ENCODE assay signal across 11 mouse cellular contexts in genomic region chr6:140478031-140478430, GRCm38 (mm10). TPM values are rescaled to one million over a fixed set of nuclear protein-coding genes. Genes with fewer than 3 reads are reported as not detected.
DNase-seq lines count a peak whose midpoint lies in the region; ATAC-seq lines count a peak whose summit lies in the region.
"Had no signal": no experiment of that assay in that cellular context is flagged by ENCODE, and none has a peak within 500 bp of the region (broad histone marks: within the 10 kb centered on the region; RNA-seq: fewer than 3 reads in every experiment).

No protein-coding gene starts in this region.

- no peaks in the 10 kb centered on the region for H3K27me3 ChIP-seq in kidney, embryonic 14.5 days (ENCODE audit: control insufficient read depth, insufficient read depth, low read length)
- no peaks in the 10 kb centered on the region for H3K27me3 ChIP-seq in midbrain, embryonic 13.5 days
- no peaks in the 10 kb centered on the region for H3K27me3 ChIP-seq in midbrain, embryonic 11.5 days (ENCODE audit: control insufficient read depth, insufficient read depth, low read length)
- no peaks in the 10 kb centered on the region for H3K27me3 ChIP-seq in embryonic facial prominence, embryonic 14.5 days (replicated peaks; ENCODE audit: control insufficient read depth, insufficient read depth, low read length)
- no peaks in the 10 kb centered on the region for H3K27me3 ChIP-seq in stomach, embryonic 15.5 days (replicated peaks)
- no peaks in the 10 kb centered on the region for H3K27me3 ChIP-seq in forebrain, embryonic 10.5 days (ENCODE audit: poor library complexity, severe bottlenecking)

- H3K4me1 ChIP-seq in kidney, embryonic 14.5 days (ENCODE audit: control insufficient read depth, insufficient read depth, low read length), result 0 out of 2 replicates have a peak, but pooled peaks cover 7% of the 10 kb centered on the region
- H3K4me1 ChIP-seq in midbrain, embryonic 13.5 days (replicated peaks), result peaks cover 42% of the 10 kb centered on the region
- 0 out of 2 replicates have a peak, but pooled peaks cover 3% of the 10 kb centered on the region for H3K4me1 ChIP-seq in midbrain, embryonic 11.5 days (ENCODE audit: control insufficient read depth, insufficient read depth, low read length)
- peaks cover 14% of the 10 kb centered on the region for H3K4me1 ChIP-seq in embryonic facial prominence, embryonic 14.5 days (ENCODE audit: control insufficient read depth, insufficient read depth, low read length)
- peaks cover 17% of the 10 kb centered on the region; the same call in 1 of the 2 replicates for H3K4me1 ChIP-seq in stomach, embryonic 15.5 days
- H3K4me1 ChIP-seq in forebrain, embryonic 10.5 days, result 0 out of 2 replicates have a peak, but pooled peaks cover 9% of the 10 kb centered on the region

- H3K36me3 ChIP-seq in kidney, embryonic 14.5 days (ENCODE audit: control insufficient read depth, insufficient read depth, low read length), result no peaks in the 10 kb centered on the region
- H3K36me3 ChIP-seq in midbrain, embryonic 13.5 days, result no peaks in the 10 kb centered on the region
- H3K36me3 ChIP-seq in midbrain, embryonic 11.5 days (ENCODE audit: control insufficient read depth, insufficient read depth, low read length), result no peaks in the 10 kb centered on the region
- no peaks in the 10 kb centered on the region for H3K36me3 ChIP-seq in embryonic facial prominence, embryonic 14.5 days (ENCODE audit: control insufficient read depth, insufficient read depth, low read length)
- no peaks in the 10 kb centered on the region for H3K36me3 ChIP-seq in stomach, embryonic 15.5 days
- no peaks in the 10 kb centered on the region for H3K36me3 ChIP-seq in forebrain, embryonic 10.5 days (replicated peaks)

- H3K9ac ChIP-seq in kidney, embryonic 14.5 days (ENCODE audit: low read depth, low read length), result no peak overlapping the region
- H3K9ac ChIP-seq in midbrain, embryonic 13.5 days (replicated peaks), result no peak overlapping the region
- no peak overlapping the region for H3K9ac ChIP-seq in midbrain, embryonic 11.5 days (ENCODE audit: low read length)
- H3K9ac ChIP-seq in embryonic facial prominence, embryonic 14.5 days (ENCODE audit: low read depth, low read length), result no peak overlapping the region
- no peak overlapping the region for H3K9ac ChIP-seq in stomach, embryonic 15.5 days
- H3K9ac ChIP-seq: liver, embryonic 14.5 days had no signal

- WGBS in kidney, embryonic 14.5 days, result 51% methylated on average over 7 of the region's 7 CpGs
- 77% methylated on average over 7 of the region's 7 CpGs for WGBS in midbrain, embryonic 13.5 days
- 89% methylated on average over 7 of the region's 7 CpGs for WGBS in midbrain, embryonic 11.5 days
- WGBS in embryonic facial prominence, embryonic 14.5 days, result 36% methylated on average over 7 of the region's 7 CpGs
- 21% methylated on average over 7 of the region's 7 CpGs for WGBS in stomach, embryonic 15.5 days
- WGBS in forebrain, embryonic 10.5 days, result 91% methylated on average over 7 of the region's 7 CpGs

- no peaks in the 10 kb centered on the region for H3K9me3 ChIP-seq in kidney, embryonic 14.5 days (ENCODE audit: control insufficient read depth, low read length)
- H3K9me3 ChIP-seq in midbrain, embryonic 13.5 days, result no peaks in the 10 kb centered on the region
- H3K9me3 ChIP-seq in midbrain, embryonic 11.5 days (ENCODE audit: control insufficient read depth, low read length), result no peaks in the 10 kb centered on the region
- no peaks in the 10 kb centered on the region for H3K9me3 ChIP-seq in embryonic facial prominence, embryonic 14.5 days (ENCODE audit: control insufficient read depth, low read length)
- no peaks in the 10 kb centered on the region for H3K9me3 ChIP-seq in stomach, embryonic 15.5 days
- H3K9me3 ChIP-seq in forebrain, embryonic 10.5 days, result no peaks in the 10 kb centered on the region

- no peak overlapping the region for H3K4me2 ChIP-seq in kidney, embryonic 14.5 days (replicated peaks; ENCODE audit: low read depth, low read length)
- no peak overlapping the region for H3K4me2 ChIP-seq in midbrain, embryonic 13.5 days (replicated peaks)
- no peak overlapping the region for H3K4me2 ChIP-seq in midbrain, embryonic 11.5 days
- H3K4me2 ChIP-seq in embryonic facial prominence, embryonic 14.5 days (ENCODE audit: low read depth, low read length), result peak overlapping the region; percentile 11; the same call in 1 of the 2 replicates
- no peak overlapping the region for H3K4me2 ChIP-seq in stomach, embryonic 15.5 days

- H3K4me3 ChIP-seq in kidney, embryonic 14.5 days (ENCODE audit: low read length), result no peak overlapping the region
- no peak overlapping the region for H3K4me3 ChIP-seq in midbrain, embryonic 13.5 days (replicated peaks)
- no peak overlapping the region for H3K4me3 ChIP-seq in midbrain, embryonic 11.5 days (ENCODE audit: low read depth, low read length)
- no peak overlapping the region for H3K4me3 ChIP-seq in embryonic facial prominence, embryonic 14.5 days (ENCODE audit: low read depth, low read length)
- H3K4me3 ChIP-seq in stomach, embryonic 15.5 days (replicated peaks), result no peak overlapping the region
- H3K4me3 ChIP-seq in forebrain, embryonic 10.5 days, result no peak overlapping the region

- DNase-seq in kidney, adult 9 months, result no peak
- no peak for DNase-seq in midbrain, embryonic 11.5 days (ENCODE audit: low spot score, missing footprints)
- peak; percentile 51 for DNase-seq in embryonic facial prominence, embryonic 14.5 days (ENCODE audit: low spot score)
- DNase-seq in frontal cortex, postnatal 10 days (ENCODE audit: low spot score in 2 of 2), result no peak
- no peak for DNase-seq in forebrain, embryonic 10.5 days (ENCODE audit: extremely low spot score, low spot score)
- DNase-seq: cerebellum, postnatal 36 days; heart, adult 18-20 months had no signal

- peak; percentile 72 for ATAC-seq in kidney, embryonic 14.5 days (ENCODE audit: low FRiP score, low TSS enrichment)
- no peak for ATAC-seq in midbrain, embryonic 13.5 days
- ATAC-seq in midbrain, embryonic 11.5 days (ENCODE audit: low FRiP score), result no peak
- peak; percentile 73 for ATAC-seq in embryonic facial prominence, embryonic 14.5 days (ENCODE audit: low read depth)
- peak; percentile 60 for ATAC-seq in stomach, embryonic 15.5 days (ENCODE audit: insufficient read depth, low FRiP score, low read depth)

- no peak overlapping the region for H3K27ac ChIP-seq in kidney, embryonic 14.5 days (ENCODE audit: low read depth, low read length)
- peak overlapping the region; percentile 27 for H3K27ac ChIP-seq in midbrain, embryonic 13.5 days
- no peak overlapping the region for H3K27ac ChIP-seq in midbrain, embryonic 11.5 days (ENCODE audit: low read depth, low read length)
- H3K27ac ChIP-seq in embryonic facial prominence, embryonic 14.5 days (replicated peaks; ENCODE audit: low read depth, low read length), result peak overlapping the region; percentile 44; the same call in 1 of the 2 replicates
- peak overlapping the region; percentile 23 for H3K27ac ChIP-seq in stomach, embryonic 15.5 days
- no peak overlapping the region for H3K27ac ChIP-seq in forebrain, embryonic 10.5 days
- H3K27ac ChIP-seq: liver, embryonic 14.5 days had no signal

RNA-seq across cellular contexts. Expression of gene Plekha5, which starts 54.2 kb away (rescaled TPM):
- 43.8 and 63.4 TPM in 2 replicates for polyA plus RNA-seq in kidney, embryonic 14.5 days (2014; fragmentation: Nextera tagmentation; extraction: Ambion mirVana)
- 39.9 and 41.8 TPM in 2 replicates for polyA plus RNA-seq in midbrain, embryonic 13.5 days (2015; fragmentation: Nextera tagmentation; extraction: Ambion mirVana)
- 56.9 and 57.2 TPM in 2 replicates for polyA plus RNA-seq in midbrain, embryonic 11.5 days (2014; fragmentation: Nextera tagmentation; extraction: Ambion mirVana)
- polyA plus RNA-seq in embryonic facial prominence, embryonic 14.5 days (2014; fragmentation: Nextera tagmentation; extraction: Ambion mirVana), result 43.8 and 45.0 TPM in 2 replicates
- 43.0 and 46.7 TPM in 2 replicates for polyA plus RNA-seq in stomach, embryonic 15.5 days (2015; fragmentation: Nextera tagmentation; extraction: Ambion mirVana)
- polyA plus RNA-seq in forebrain, embryonic 10.5 days (2016; fragmentation: Nextera tagmentation; extraction: Ambion mirVana), result 42.9 and 46.0 TPM in 2 replicates

Comparison
In these comparisons a context has a peak if more than half of its experiments do, and no peak if none do; other contexts are left out.
1. H3K27ac ChIP-seq: peak in midbrain, embryonic 13.5 days (single experiment), embryonic facial prominence, embryonic 14.5 days (single experiment) and stomach, embryonic 15.5 days (single experiment); none in kidney, embryonic 14.5 days (single experiment), midbrain, embryonic 11.5 days (single experiment) and forebrain, embryonic 10.5 days (single experiment).
2. ATAC-seq: peak in kidney, embryonic 14.5 days (single experiment), embryonic facial prominence, embryonic 14.5 days (single experiment) and stomach, embryonic 15.5 days (single experiment); none in midbrain, embryonic 13.5 days (single experiment) and midbrain, embryonic 11.5 days (single experiment).